Mouse (Mus musculus) CD4-positive, CD25-positive, alpha-beta regulatory T cell, adult 4 months (primary cell): ENCODE data around the gene 4931414P19Rik. TPM values are rescaled to one million over a fixed set of nuclear protein-coding genes. Genes with fewer than 3 reads are reported as not detected.

ENCODE experiments used
- polyA plus RNA-seq, 2 experiments: library from polyadenylated mRNA; unstranded; fragments of 100-300 nt; shearing (Covaris generic); gene quantifications; one replicate each; pipeline ENCODE4 v1.2.1; 2017

4931414P19Rik gene
- polyA plus RNA-seq, 2 experiments from 2014 or later = 3.7 to 6.9 TPM

Other genes with a start within 250 kb of the 4931414P19Rik start
- gene Oxa1l, start 245.2 kb downstream of the 4931414P19Rik start, polyA plus RNA-seq = 10 to 100 TPM; 77.4 to 80.4 TPM
- gene Slc7a7, start 188.2 kb downstream of the 4931414P19Rik start, polyA plus RNA-seq = 1 to 10 TPM; 1.2 to 1.3 TPM
- 100 to 1,000 TPM; 216 to 249 TPM for gene Mrpl52, start 179.1 kb downstream of the 4931414P19Rik start, polyA plus RNA-seq
- not detected for gene Mmp14, start 174.4 kb downstream of the 4931414P19Rik start, polyA plus RNA-seq
- gene Lrp10, start 141.9 kb downstream of the 4931414P19Rik start, polyA plus RNA-seq = 10 to 100 TPM; 59.9 to 60.2 TPM
- 1 to 10 TPM in 1 of 2 experiments, under 1 TPM in 1; 0.54 to 1.1 TPM for gene Rem2, start 129.9 kb downstream of the 4931414P19Rik start, polyA plus RNA-seq
- gene Prmt5, start 88.5 kb downstream of the 4931414P19Rik start, polyA plus RNA-seq = 10 to 100 TPM; 44.9 to 54.8 TPM
- gene Haus4, start 51.4 kb downstream of the 4931414P19Rik start, polyA plus RNA-seq = 10 to 100 TPM; 21.0 to 28.8 TPM
- gene Ajuba, start 28.4 kb downstream of the 4931414P19Rik start, polyA plus RNA-seq = not detected
- 100 to 1,000 TPM; 154 to 163 TPM for gene Psmb5, start 12.0 kb upstream of the 4931414P19Rik start, polyA plus RNA-seq
- gene Psmb11, start 15.4 kb upstream of the 4931414P19Rik start, polyA plus RNA-seq = not detected
- not detected for gene Gm17606, start 35.0 kb upstream of the 4931414P19Rik start, polyA plus RNA-seq
- under 1 TPM; 0.15 to 0.16 TPM for gene Cdh24, start 35.4 kb upstream of the 4931414P19Rik start, polyA plus RNA-seq
- gene 1700123O20Rik, start 80.2 kb upstream of the 4931414P19Rik start, polyA plus RNA-seq = 100 to 1,000 TPM in 1 of 2 experiments, 10 to 100 TPM in 1; 98.9 to 105 TPM
- gene Acin1, start 80.9 kb upstream of the 4931414P19Rik start, polyA plus RNA-seq = 100 to 1,000 TPM; 151 to 179 TPM
- gene Gm29776, start 92.8 kb upstream of the 4931414P19Rik start, polyA plus RNA-seq = not detected
- not detected for gene Cebpe, start 106.2 kb upstream of the 4931414P19Rik start, polyA plus RNA-seq
- gene Slc7a8, start 176.0 kb upstream of the 4931414P19Rik start, polyA plus RNA-seq = under 1 TPM in 1 of 2 experiments, not detected in 1; 0.14 TPM
- gene Rnf212b, start 208.1 kb upstream of the 4931414P19Rik start, polyA plus RNA-seq = not detected